Mouse (Mus musculus): ENCODE data around the gene Bag5. TPM values are rescaled to one million over a fixed set of nuclear protein-coding genes. Genes with fewer than 3 reads are reported as not detected.

The Bag5 gene
- polyA plus RNA-seq, 1 experiment from 2014 or later, result 65.3 TPM

DNA sequence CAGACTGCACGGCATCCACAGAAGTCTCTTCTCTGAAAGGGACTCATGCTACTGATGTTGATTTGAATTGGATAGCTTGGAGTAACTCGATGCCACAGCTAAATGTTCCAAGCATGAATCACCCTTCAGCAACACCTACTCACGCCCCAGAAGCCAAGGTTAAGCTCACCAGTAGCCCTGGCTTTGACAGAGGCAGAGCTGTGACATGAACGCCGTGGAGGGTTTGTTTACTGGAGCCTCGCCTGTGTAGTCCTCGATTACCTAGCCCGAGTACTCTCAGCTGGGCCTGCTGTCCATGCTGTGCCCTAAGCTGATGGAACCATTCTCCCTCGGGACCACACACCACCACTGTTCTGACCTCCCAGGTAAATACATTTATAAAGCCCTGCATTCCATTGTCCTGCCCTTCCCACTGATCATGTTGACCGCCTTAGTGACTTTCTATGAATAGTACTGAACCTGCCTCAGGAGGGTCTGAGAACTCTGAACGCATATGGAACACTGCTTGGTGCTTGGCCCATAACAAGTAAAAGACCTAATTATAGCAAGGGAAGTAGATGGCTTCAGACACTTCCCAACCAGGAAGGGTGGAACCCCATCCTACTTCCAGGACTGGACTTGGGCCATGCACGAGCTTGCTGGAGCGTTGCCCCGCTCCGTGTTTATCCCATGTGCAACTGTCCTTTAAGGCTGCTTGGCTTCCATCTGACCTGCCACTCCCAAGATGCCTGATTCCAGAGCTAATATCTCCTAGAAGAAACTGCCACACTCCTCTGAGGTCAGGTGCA, 7.7 kb downstream of the Bag5 start:
- ATAC-seq, result peak; percentile 9; the same call in 1 of the 2 replicates
- Histone ChIP-seq H3K9me3 (ENCODE audit: control insufficient read depth, low read length) (no peaks in the 10 kb centered on the region), H3K9ac (ENCODE audit: low read depth, low read length) (no peak overlapping the region), H3K27me3 (replicated peaks; ENCODE audit: control insufficient read depth, insufficient read depth, low read length) (no peaks in the 10 kb centered on the region), H3K4me1 (ENCODE audit: control insufficient read depth, insufficient read depth, low read depth, low read length) (peaks cover 3% of the 10 kb centered on the region; the same call in 1 of the 2 replicates), H3K4me3 (ENCODE audit: low read length) (no peak overlapping the region), H3K36me3 (ENCODE audit: control insufficient read depth, insufficient read depth, low read length) (peaks cover 14% of the 10 kb centered on the region), H3K4me2 (ENCODE audit: low read length) (no peak overlapping the region), H3K27ac (ENCODE audit: low read depth, low read length) (peak overlapping the region; percentile 34; the same call in 1 of the 2 replicates)
- 80% methylated on average over 15 of the region's 15 CpGs for WGBS

DNA sequence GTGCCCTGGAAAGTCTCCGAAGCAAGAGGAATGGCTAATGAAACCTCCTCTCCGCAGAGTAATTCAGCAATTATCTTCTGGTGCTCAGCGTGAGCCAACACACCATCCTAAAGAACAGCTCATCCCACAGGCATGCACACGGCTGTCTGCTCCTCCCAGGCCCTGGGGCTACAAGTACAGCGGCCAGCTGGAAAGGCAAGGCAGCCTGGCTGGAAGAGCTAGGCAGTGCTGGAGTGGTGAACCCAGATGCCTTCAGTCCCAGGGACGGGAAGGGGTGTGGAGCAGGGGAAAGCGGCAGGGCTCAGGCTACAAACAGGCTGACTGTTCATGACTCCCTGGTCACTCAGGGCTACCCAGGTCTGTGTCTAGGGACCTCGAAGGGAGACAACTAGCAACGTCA, 8.4 kb downstream of the Bag5 start:
- ATAC-seq, result 0 out of 2 replicates have a peak, but pooled peaks have one; percentile 31
- Histone ChIP-seq H3K9me3 (ENCODE audit: control insufficient read depth, low read length) (no peaks in the 10 kb centered on the region), H3K9ac (ENCODE audit: low read depth, low read length) (peak overlapping the region; percentile 43; the same call in 1 of the 2 replicates), H3K27me3 (replicated peaks; ENCODE audit: control insufficient read depth, insufficient read depth, low read length) (no peaks in the 10 kb centered on the region), H3K27ac (ENCODE audit: low read depth, low read length) (peak overlapping the region; percentile 56), H3K4me2 (ENCODE audit: low read length) (no peak overlapping the region), H3K4me1 (ENCODE audit: control insufficient read depth, insufficient read depth, low read depth, low read length) (peaks cover 3% of the 10 kb centered on the region; the same call in 1 of the 2 replicates), H3K4me3 (ENCODE audit: low read length) (no peak overlapping the region), H3K36me3 (ENCODE audit: control insufficient read depth, insufficient read depth, low read length) (peaks cover 8% of the 10 kb centered on the region; the same call in 1 of the 2 replicates)
- 59% methylated on average over 9 of the region's 9 CpGs for WGBS

DNA sequence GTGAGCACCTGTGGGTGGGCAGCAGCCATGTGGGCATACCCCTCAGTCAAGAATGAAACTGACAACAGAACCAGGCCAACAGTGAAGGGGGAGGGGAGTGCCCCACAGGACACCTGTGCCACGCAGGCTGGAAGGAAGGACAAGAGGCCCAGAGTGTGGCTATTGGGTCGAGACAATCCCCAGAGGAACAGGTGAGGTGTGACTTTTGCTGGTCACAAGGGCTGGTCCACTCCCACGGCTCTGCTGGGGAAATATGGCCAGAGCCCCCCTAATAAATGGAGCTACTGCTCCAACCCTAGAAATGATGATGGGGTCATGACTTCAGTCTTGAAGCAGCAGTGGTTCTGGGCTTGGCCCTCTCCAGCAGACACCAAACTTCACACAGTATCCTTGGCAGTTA, 9.8 kb downstream of the Bag5 start:
- 0 out of 2 replicates have a peak, but pooled peaks cover 2% of the 10 kb centered on the region for H3K36me3 ChIP-seq (ENCODE audit: control insufficient read depth, insufficient read depth, low read length)
- no peak for ATAC-seq
- H3K27ac ChIP-seq (ENCODE audit: low read depth, low read length), result no peak overlapping the region
- no peak overlapping the region for H3K4me3 ChIP-seq (ENCODE audit: low read length)
- no peaks in the 10 kb centered on the region for H3K27me3 ChIP-seq (replicated peaks; ENCODE audit: control insufficient read depth, insufficient read depth, low read length)
- whole genome bisulfite sequencing, result 92% methylated on average over 3 of the region's 3 CpGs
- peaks cover 3% of the 10 kb centered on the region; the same call in 1 of the 2 replicates for H3K4me1 ChIP-seq (ENCODE audit: control insufficient read depth, insufficient read depth, low read depth, low read length)
- H3K9me3 ChIP-seq (ENCODE audit: control insufficient read depth, low read length), result no peaks in the 10 kb centered on the region
- H3K4me2 ChIP-seq (ENCODE audit: low read length), result no peak overlapping the region
- no peak overlapping the region for H3K9ac ChIP-seq (ENCODE audit: low read depth, low read length)

DNA sequence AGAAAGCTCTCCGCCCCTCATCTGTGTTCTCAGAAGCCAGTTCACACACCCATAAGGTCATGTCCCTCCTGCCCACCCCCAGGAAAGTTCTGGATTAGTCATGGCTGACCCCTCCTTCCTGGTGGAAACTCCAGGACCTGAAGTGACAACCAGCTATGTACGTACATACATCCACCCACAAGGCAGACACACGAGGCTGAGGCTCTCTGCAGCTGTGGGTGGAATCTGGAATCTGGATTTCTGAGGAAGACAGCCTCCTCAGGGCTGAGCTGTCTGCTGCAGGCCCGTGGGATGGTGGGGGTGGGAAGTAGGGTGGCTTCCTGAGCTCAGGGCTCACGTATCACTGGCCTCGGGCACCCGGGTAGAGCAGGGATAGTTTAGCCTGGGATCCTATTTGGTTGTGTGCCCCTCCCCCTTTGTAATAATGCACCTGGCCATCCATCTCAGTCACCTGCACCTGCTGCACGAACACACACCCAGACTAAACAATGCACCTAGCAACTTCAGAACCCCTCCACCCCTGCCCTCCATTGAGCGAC, 12.1 kb downstream of the Bag5 start:
- peaks cover 6% of the 10 kb centered on the region; the same call in 1 of the 2 replicates for H3K4me1 ChIP-seq (ENCODE audit: control insufficient read depth, insufficient read depth, low read depth, low read length)
- H3K27me3 ChIP-seq (replicated peaks; ENCODE audit: control insufficient read depth, insufficient read depth, low read length), result no peaks in the 10 kb centered on the region
- H3K4me2 ChIP-seq (ENCODE audit: low read length), result no peak overlapping the region
- no peak overlapping the region for H3K9ac ChIP-seq (ENCODE audit: low read depth, low read length)
- no peak for ATAC-seq
- H3K9me3 ChIP-seq (ENCODE audit: control insufficient read depth, low read length), result no peaks in the 10 kb centered on the region
- no peaks in the 10 kb centered on the region for H3K36me3 ChIP-seq (ENCODE audit: control insufficient read depth, insufficient read depth, low read length)
- H3K27ac ChIP-seq (ENCODE audit: low read depth, low read length), result no peak overlapping the region
- no peak overlapping the region for H3K4me3 ChIP-seq (ENCODE audit: low read length)
- WGBS, result 79% methylated on average over 9 of the region's 9 CpGs

DNA sequence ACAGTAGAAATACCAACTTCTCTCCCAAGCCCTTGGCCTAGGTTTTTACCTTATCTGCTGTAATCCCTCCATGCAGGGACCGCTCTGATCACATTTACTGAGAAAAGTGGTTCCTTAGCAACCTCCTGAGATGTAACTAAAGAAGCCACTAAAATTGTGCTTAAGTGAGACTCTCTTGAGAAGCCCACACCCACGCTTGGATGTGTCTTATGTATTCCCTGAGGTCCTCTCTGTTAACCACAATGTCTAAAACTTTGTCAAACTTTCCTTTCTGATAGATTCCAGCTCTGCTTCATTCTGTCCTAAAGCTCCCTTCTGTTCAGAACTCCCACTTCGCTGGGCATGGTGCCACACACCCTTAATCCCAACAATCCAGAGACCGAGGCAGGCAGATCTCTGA, 13.5 kb downstream of the Bag5 start:
- Histone ChIP-seq H3K4me2 (ENCODE audit: low read length) (no peak overlapping the region), H3K9me3 (ENCODE audit: control insufficient read depth, low read length) (no peaks in the 10 kb centered on the region), H3K27me3 (replicated peaks; ENCODE audit: control insufficient read depth, insufficient read depth, low read length) (no peaks in the 10 kb centered on the region), H3K36me3 (ENCODE audit: control insufficient read depth, insufficient read depth, low read length) (no peaks in the 10 kb centered on the region), H3K9ac (ENCODE audit: low read depth, low read length) (no peak overlapping the region), H3K4me1 (ENCODE audit: control insufficient read depth, insufficient read depth, low read depth, low read length) (peaks cover 17% of the 10 kb centered on the region), H3K27ac (ENCODE audit: low read depth, low read length) (no peak overlapping the region), H3K4me3 (ENCODE audit: low read length) (no peak overlapping the region)
- WGBS, result 85% methylated on average over 4 of the region's 4 CpGs
- no peak for ATAC-seq

DNA sequence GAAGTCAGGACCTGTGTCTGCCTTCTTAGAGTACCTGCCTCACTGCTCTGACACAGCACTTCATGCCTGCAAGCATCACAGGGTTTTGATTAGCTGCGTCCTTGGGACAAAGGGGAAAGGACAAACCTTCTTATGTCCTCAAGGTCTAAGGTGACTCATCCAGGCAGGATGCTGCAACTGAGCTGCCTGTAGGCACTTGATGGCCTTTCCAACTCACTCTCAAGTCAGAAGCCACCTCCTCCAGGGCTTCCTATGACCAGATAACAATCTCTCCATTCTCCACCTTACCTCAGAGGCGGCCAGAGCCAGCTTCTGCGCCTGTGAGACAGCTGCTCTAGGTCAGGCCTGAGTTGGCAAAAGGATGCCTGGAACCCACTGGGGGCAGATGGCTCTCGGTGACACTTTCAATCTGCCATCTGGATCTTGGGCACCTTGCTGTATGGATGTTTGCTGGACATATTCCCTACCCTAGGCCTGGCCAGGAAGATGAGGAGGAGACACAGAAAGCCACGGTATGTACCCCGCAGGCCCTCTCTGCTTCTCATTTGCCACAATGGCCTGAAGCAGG, 14.6 kb downstream of the Bag5 start:
- H3K36me3 ChIP-seq (ENCODE audit: control insufficient read depth, insufficient read depth, low read length), result no peaks in the 10 kb centered on the region
- no peak overlapping the region for H3K9ac ChIP-seq (ENCODE audit: low read depth, low read length)
- H3K27ac ChIP-seq (ENCODE audit: low read depth, low read length), result no peak overlapping the region
- H3K4me2 ChIP-seq (ENCODE audit: low read length), result no peak overlapping the region
- no peaks in the 10 kb centered on the region for H3K27me3 ChIP-seq (replicated peaks; ENCODE audit: control insufficient read depth, insufficient read depth, low read length)
- 64% methylated on average over 6 of the region's 6 CpGs for WGBS
- peaks cover 28% of the 10 kb centered on the region for H3K4me1 ChIP-seq (ENCODE audit: control insufficient read depth, insufficient read depth, low read depth, low read length)
- H3K9me3 ChIP-seq (ENCODE audit: control insufficient read depth, low read length), result no peaks in the 10 kb centered on the region
- no peak overlapping the region for H3K4me3 ChIP-seq (ENCODE audit: low read length)
- ATAC-seq, result no peak

DNA sequence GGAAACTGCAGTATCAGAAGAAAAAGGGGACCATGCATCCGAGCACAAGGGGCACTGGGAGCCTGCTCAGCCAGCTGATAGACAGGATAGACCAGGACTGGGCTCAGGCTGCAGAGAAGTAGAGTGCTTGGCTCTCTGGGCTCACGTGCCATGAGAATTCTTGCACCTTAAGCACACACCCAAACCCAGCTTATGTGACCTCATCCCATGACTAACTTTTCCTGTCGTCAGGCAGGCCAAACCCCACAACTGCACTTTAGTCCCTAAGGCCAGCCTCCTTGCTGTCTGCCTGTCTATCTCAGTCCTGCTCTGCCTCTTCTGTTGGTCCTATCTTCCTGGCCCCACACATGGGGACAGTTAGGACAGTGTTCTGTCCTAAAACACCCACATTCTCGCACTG, 15.3 kb downstream of the Bag5 start:
- Histone ChIP-seq H3K4me2 (ENCODE audit: low read length) (no peak overlapping the region), H3K36me3 (ENCODE audit: control insufficient read depth, insufficient read depth, low read length) (no peaks in the 10 kb centered on the region), H3K9ac (ENCODE audit: low read depth, low read length) (no peak overlapping the region), H3K9me3 (ENCODE audit: control insufficient read depth, low read length) (no peaks in the 10 kb centered on the region), H3K27ac (ENCODE audit: low read depth, low read length) (no peak overlapping the region), H3K27me3 (replicated peaks; ENCODE audit: control insufficient read depth, insufficient read depth, low read length) (no peaks in the 10 kb centered on the region), H3K4me1 (ENCODE audit: control insufficient read depth, insufficient read depth, low read depth, low read length) (peaks cover 35% of the 10 kb centered on the region), H3K4me3 (ENCODE audit: low read length) (no peak overlapping the region)
- 77% methylated on average over 4 of the region's 4 CpGs for WGBS
- no peak for ATAC-seq

DNA sequence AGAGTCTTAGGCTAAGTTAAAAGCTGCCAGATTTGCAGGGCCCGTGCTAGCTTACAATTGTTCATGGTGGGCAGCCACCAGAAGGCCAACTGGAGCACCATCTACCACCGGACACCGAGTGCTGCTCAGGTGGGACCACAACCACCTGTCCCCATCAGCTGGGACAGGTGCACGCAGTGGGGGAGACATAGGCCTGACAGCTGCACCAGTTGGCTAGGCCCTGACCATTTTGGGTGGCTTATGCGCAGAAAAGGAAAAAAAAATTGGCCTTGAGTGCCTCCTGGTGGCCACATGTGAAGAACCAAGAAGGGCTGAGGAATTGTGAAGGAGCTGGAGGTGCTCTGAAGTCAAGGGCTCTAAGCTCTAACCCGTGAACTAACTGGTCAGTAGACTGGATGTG, 16.8 kb downstream of the Bag5 start:
- WGBS, result 18% methylated on average over 6 of the region's 6 CpGs
- Histone ChIP-seq H3K36me3 (ENCODE audit: control insufficient read depth, insufficient read depth, low read length) (no peaks in the 10 kb centered on the region), H3K4me2 (ENCODE audit: low read length) (no peak overlapping the region), H3K27ac (ENCODE audit: low read depth, low read length) (peak overlapping the region; percentile 83), H3K9me3 (ENCODE audit: control insufficient read depth, low read length) (no peaks in the 10 kb centered on the region), H3K4me3 (ENCODE audit: low read length) (no peak overlapping the region), H3K27me3 (replicated peaks; ENCODE audit: control insufficient read depth, insufficient read depth, low read length) (no peaks in the 10 kb centered on the region), H3K9ac (ENCODE audit: low read depth, low read length) (no peak overlapping the region), H3K4me1 (ENCODE audit: control insufficient read depth, insufficient read depth, low read depth, low read length) (peaks cover 44% of the 10 kb centered on the region)
- ATAC-seq, result no peak

All from hindbrain, embryonic 16.5 days (tissue).